Mouse (Mus musculus): ENCODE results near the gene Nacc1. TPM values are rescaled to one million over a fixed set of nuclear protein-coding genes. Genes with fewer than 3 reads are reported as not detected.

Nacc1 gene
- total RNA-seq, 2 experiments from 2014 or later: 31.8 to 43.0 TPM

Other genes starting within 250 kb of the Nacc1 start
- gene Ier2, start 25.0 kb downstream of the Nacc1 start, total RNA-seq (2015): 86.1 and 87.5 TPM in 2 replicates
- 62.7 and 65.3 TPM in 2 replicates for gene Ier2, start 25.0 kb downstream of the Nacc1 start, total RNA-seq (2017)
- 29.5 and 35.9 TPM in 2 replicates for gene Trmt1, start 1.6 kb downstream of the Nacc1 start, total RNA-seq (2015)
- gene Trmt1, start 1.6 kb downstream of the Nacc1 start, total RNA-seq (2017): 37.6 and 40.4 TPM in 2 replicates
- 69.0 and 69.9 TPM in 2 replicates for gene Lyl1, start 13.6 kb upstream of the Nacc1 start, total RNA-seq (2015)
- gene Lyl1, start 13.6 kb upstream of the Nacc1 start, total RNA-seq (2017): 60.3 and 62.0 TPM in 2 replicates
- 40.4 and 45.2 TPM in 2 replicates for gene G430095P16Rik, start 35.1 kb upstream of the Nacc1 start, total RNA-seq (2015)
- 20.6 and 25.5 TPM in 2 replicates for gene G430095P16Rik, start 35.1 kb upstream of the Nacc1 start, total RNA-seq (2017)
- gene Nfix, start 112.5 kb upstream of the Nacc1 start, total RNA-seq (2015): 23.8 and 26.9 TPM in 2 replicates
- 7.7 and 17.0 TPM in 2 replicates for gene Nfix, start 112.5 kb upstream of the Nacc1 start, total RNA-seq (2017)
- gene Dand5, start 135.0 kb upstream of the Nacc1 start, total RNA-seq (2015): 1.4 and 2.6 TPM in 2 replicates
- gene Dand5, start 135.0 kb upstream of the Nacc1 start, total RNA-seq (2017): 0.28 and 4.4 TPM in 2 replicates
- 6.3 and 6.6 TPM in 2 replicates for gene Gadd45gip1, start 143.7 kb upstream of the Nacc1 start, total RNA-seq (2015)
- 13.9 and 20.5 TPM in 2 replicates for gene Gadd45gip1, start 143.7 kb upstream of the Nacc1 start, total RNA-seq (2017)
- gene Rad23a, start 152.8 kb upstream of the Nacc1 start, total RNA-seq (2015): 35.6 and 36.9 TPM in 2 replicates
- 27.6 and 29.5 TPM in 2 replicates for gene Rad23a, start 152.8 kb upstream of the Nacc1 start, total RNA-seq (2017)
- gene Calr, start 159.1 kb upstream of the Nacc1 start, total RNA-seq (2015): 163 and 187 TPM in 2 replicates
- gene Calr, start 159.1 kb upstream of the Nacc1 start, total RNA-seq (2017): 821 and 830 TPM in 2 replicates
- 11.6 and 17.3 TPM in 2 replicates for gene Farsa, start 169.1 kb upstream of the Nacc1 start, total RNA-seq (2015)
- gene Farsa, start 169.1 kb upstream of the Nacc1 start, total RNA-seq (2017): 49.7 and 53.4 TPM in 2 replicates
- 67.7 and 97.1 TPM in 2 replicates for gene Syce2, start 184.2 kb upstream of the Nacc1 start, total RNA-seq (2015)
- 46.2 and 47.5 TPM in 2 replicates for gene Syce2, start 184.2 kb upstream of the Nacc1 start, total RNA-seq (2017)
- 7.4 and 8.8 TPM in 2 replicates for gene Gcdh, start 206.1 kb upstream of the Nacc1 start, total RNA-seq (2015)
- gene Gcdh, start 206.1 kb upstream of the Nacc1 start, total RNA-seq (2017): 9.7 and 11.9 TPM in 2 replicates
- gene Klf1, start 214.1 kb upstream of the Nacc1 start, total RNA-seq (2015): 2.0 and 5.2 TPM in 2 replicates
- gene Klf1, start 214.1 kb upstream of the Nacc1 start, total RNA-seq (2017): 1.8 and 8.7 TPM in 2 replicates
- 15.2 and 30.1 TPM in 2 replicates for gene Dnase2a, start 220.7 kb upstream of the Nacc1 start, total RNA-seq (2015)
- 27.4 and 39.0 TPM in 2 replicates for gene Dnase2a, start 220.7 kb upstream of the Nacc1 start, total RNA-seq (2017)
- 0.02 TPM in 1 of 2 replicates, not detected in the other for gene Mast1, start 249.5 kb upstream of the Nacc1 start, total RNA-seq (2015)
- 0.07 and 0.08 TPM in 2 replicates for gene Mast1, start 249.5 kb upstream of the Nacc1 start, total RNA-seq (2017)